Mouse (Mus musculus) right cerebral cortex, adult 18-20 months (tissue): ENCODE data around the gene Smg9.

ENCODE experiments used
- DNase-seq: peaks from one replicate; pipeline ENCODE4 v3.0.0; 2022; ENCODE audit warnings: mixed read lengths

The Smg9 gene

GRCm38 (mm10) chr7:24399256-24400081, at the start of gene Smg9:
TSS of gene Smg9 (plus strand) at chr7:24399619.
- DNase-seq, result peak; percentile 98

GRCm38 (mm10) chr7:24355646-24356045, 43.8 kb upstream of the Smg9 start:
- DNase-seq, result no peak

DNA sequence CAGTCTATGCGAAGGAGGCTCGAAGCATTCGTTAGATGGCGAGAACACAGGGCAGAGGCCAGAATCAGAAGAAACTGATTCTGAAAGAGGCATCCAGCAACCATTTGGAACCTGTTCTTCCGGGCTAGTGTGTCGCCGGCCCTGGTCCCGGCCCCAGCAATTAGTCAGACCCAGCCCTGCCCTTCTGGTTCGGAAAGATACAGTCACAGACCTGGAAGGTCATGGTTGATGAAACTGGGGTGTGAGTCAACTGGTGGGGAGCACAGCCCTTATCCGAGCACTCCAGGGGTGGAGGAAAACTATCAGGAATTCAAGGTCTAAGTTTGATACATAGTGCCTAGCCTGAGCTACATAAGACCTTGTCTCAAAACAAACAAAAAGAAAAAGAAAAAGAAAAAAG, 43.3 kb upstream of the Smg9 start:
- no peak for DNase-seq

DNA sequence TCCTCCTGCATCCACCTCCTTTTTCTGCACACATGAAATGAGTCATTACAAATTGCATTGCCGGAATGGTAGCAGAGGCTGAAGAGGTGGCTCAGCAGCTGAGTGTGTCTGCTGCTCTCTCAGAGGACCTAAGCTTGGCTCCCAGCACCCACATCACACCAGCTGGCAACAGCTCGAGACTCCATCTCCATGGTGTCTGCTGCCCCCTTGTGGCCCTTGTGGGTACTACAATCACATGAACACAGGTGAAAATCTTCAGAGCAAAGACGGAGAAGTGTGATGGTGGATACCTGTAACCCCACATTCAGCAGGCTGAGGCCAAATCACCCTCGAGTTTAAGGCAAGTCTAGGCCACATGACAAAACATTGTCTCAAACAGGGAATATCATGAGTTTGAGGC, 41.5 kb upstream of the Smg9 start:
- DNase-seq, result no peak

GRCm38 (mm10) chr7:24359269-24359668, 40.1 kb upstream of the Smg9 start:
- no peak for DNase-seq

- DNase-seq, result no peak
These were observed 38.4 kb upstream of the Smg9 start for GRCm38 (mm10) chr7:24361001-24361400.

GRCm38 (mm10) chr7:24363228-24363627, 36.2 kb upstream of the Smg9 start:
- DNase-seq, result no peak

DNA sequence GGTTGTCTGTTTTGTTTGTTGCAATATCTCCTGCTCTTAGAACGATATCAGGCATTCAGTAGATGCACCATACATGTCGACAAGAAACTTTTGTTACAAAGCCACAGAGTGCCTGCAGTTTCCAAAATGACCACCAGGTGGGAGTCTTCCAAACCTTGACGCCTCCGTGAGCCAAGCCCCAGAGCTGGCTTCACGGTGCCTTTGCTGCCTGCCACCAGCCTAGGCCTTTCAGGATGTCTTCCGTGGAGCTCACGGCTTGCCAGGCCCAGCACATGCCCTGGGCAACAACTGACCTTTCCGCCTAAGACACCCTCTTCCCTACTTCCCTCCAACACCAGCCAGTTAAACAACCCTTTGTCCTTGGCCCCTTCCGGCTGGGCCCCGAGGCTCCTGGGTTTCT, 34.6 kb upstream of the Smg9 start:
- DNase-seq, result peak; percentile 78

GRCm38 (mm10) chr7:24365258-24366014, 34.0 kb upstream of the Smg9 start:
- no peak for DNase-seq

GRCm38 (mm10) chr7:24366716-24367632, 32.4 kb upstream of the Smg9 start:
- no peak for DNase-seq

DNA sequence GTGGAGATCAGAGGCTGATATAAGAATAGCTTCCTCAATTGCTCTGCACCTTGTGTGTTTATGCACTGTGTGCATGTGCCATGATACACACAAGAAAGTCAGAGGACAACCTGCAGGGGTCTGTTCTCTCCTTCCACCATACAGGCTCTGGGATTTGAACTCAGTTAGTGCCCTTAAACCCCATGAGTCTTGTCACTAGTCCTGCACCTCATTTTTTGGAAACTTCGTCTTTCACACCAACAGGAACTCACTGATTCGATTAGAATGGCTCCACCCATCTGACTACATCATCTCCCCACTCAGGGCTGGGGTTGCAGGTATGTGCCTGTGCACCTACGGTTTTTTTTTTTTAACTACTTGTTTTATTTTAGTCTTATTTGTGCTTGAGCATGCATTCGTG, 31.2 kb upstream of the Smg9 start:
- DNase-seq, result no peak

GRCm38 (mm10) chr7:24368946-24369345, 30.5 kb upstream of the Smg9 start:
- no peak for DNase-seq

- no peak for DNase-seq
These were observed 29.5 kb upstream of the Smg9 start, which contains the start of gene Kcnn4 for GRCm38 (mm10) chr7:24369731-24370541. TSS of gene Kcnn4 (plus strand) at chr7:24370263.

GRCm38 (mm10) chr7:24371012-24371808, 28.2 kb upstream of the Smg9 start:
- DNase-seq, result no peak

DNA sequence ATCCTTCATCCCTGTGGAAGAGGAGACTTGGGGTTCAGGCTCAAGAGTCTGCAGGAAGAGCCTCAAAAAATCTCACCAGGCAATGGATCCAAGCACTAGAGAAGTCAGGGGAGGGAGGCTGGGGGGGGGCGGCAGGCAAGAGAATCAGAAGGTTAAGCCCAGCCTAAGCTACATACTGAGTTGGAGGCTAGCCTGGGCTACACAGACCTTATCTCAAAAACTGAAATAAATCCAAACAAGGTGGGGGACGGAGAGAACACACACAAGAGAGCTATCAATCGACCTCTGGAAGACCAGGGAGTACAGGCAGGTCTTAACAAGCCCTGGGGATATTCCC, 27.6 kb upstream of the Smg9 start:
- DNase-seq, result no peak

DNA sequence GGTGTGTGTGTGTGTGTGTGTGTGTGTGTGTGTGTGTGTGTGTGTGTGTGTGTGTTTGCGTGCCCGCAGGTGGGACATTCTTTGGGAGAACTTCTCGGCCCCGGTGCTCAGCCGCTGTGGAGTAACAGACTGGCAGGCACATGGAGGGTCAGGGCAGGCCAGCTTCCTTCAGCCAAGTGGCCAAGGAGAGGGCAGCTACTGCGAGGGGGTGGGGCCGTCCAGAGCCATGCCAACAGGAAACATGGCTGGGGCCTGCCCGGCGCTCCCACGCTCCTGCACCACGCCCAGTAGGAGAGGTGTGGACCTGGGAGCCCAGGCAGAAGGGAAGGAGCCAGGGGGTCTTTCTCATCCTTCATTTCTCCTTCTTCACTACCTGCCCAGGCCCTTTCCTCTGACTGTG, 27.1 kb upstream of the Smg9 start:
- no peak for DNase-seq

DNA sequence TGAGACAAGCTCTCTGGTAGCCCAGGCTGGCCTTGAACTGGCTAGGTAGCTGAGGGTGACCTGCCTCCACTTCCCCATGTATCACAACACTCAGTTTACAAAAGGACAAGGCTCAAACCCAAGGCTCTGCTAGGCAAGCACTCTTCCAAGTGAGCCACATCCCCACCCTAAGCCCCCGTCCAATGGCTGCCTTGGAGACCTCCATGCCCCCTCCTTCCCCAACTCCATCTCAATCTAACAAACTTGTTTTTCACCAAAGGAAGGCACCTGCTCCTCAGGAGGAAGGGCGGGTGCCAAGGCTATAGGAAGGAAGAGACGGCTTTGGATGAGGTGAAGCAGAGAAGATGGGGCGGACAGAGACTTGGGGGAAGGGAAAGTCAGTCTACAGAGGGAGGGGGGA, 26.6 kb upstream of the Smg9 start:
- no peak for DNase-seq

GRCm38 (mm10) chr7:24373538-24374379, 25.7 kb upstream of the Smg9 start:
- no peak for DNase-seq

- no peak for DNase-seq
These were observed 23.0 kb upstream of the Smg9 start for GRCm38 (mm10) chr7:24376456-24376855.

DNA sequence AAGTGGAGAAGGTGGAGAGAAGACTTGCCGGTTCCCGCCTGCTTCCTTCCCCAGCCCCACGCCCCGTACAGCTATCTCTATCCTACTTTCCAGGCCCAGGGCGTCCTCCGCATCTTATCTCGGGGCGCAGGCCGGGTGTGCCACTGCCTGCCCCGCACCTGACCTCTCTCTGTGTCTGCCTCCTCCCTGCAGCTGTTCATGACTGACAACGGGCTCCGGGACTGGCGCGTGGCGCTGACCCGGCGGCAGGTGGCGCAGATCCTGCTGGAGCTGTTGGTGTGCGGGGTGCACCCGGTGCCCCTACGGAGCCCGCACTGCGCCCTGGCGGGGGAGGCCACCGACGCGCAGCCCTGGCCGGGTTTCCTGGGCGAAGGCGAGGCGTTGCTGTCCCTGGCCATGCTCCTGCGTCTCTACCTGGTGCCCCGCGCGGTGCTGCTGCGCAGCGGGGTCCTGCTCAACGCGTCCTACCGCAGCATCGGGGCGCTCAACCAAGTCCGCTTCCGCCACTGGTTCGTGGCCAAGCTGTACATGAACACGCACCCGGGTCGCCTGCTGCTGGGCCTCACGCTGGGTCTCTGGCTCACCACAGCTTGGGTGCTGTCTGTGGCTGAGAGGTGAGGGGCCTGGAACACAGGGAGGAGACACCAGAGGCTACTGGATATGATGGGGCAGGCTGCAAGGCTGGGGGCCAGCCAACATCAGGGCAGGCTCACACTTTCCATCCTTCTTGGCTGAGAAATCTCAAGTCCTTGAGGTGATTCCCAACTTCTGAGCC, 22.1 kb upstream of the Smg9 start:
- no peak for DNase-seq
